ENCODE assay signal across 28 mouse cellular contexts in the genomic region with DNA sequence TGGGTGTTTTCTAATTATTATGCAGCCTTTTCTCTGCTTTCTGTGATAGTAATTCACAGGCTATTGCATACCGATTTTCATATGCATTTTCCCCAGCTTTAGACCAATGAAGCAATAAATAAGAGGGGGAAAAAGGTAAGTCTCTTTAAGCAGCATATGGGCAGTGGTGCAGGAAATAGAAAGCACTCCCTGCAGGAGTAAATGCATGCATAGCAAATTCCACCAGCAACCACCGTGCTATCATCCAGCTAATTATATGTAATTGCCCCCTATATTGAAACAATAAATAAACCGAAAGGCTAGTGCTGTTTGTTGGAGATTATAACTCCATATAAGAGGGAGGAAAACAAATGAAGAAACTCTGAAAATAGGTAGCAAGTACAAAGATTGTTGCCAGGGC.
DNase-seq lines count a peak whose midpoint lies in the region; ATAC-seq lines count a peak whose summit lies in the region.
"Had no signal": no experiment of that assay in that cellular context is flagged by ENCODE, and none has a peak within 500 bp of the region (broad histone marks: within the 10 kb centered on the region; RNA-seq: fewer than 3 reads in every experiment).

No protein-coding gene starts in this region.

- no peak overlapping the region for H3K27ac ChIP-seq in neural tube, embryonic 12.5 days
- H3K27ac ChIP-seq in neural tube, embryonic 14.5 days (ENCODE audit: low read depth, low read length) = no peak overlapping the region
- H3K27ac ChIP-seq: embryonic facial prominence, embryonic 13.5 days; embryonic facial prominence, embryonic 15.5 days; forebrain, embryonic 10.5 days; forebrain, embryonic 12.5 days had no signal

- H3K9me3 ChIP-seq in neural tube, embryonic 12.5 days = no peaks in the 10 kb centered on the region
- no peaks in the 10 kb centered on the region for H3K9me3 ChIP-seq in neural tube, embryonic 14.5 days (ENCODE audit: control insufficient read depth, low read length)
- H3K9me3 ChIP-seq: embryonic facial prominence, embryonic 13.5 days; embryonic facial prominence, embryonic 15.5 days; forebrain, embryonic 10.5 days; forebrain, embryonic 12.5 days had no signal

- intact Hi-C loops in left cerebral cortex, postnatal 10 days (cut with DNase I) = no loop called here

- H3K4me3 ChIP-seq in neural tube, embryonic 12.5 days = no peak overlapping the region
- H3K4me3 ChIP-seq in neural tube, embryonic 14.5 days (ENCODE audit: low read depth, low read length) = no peak overlapping the region
- H3K4me3 ChIP-seq: embryonic facial prominence, embryonic 13.5 days; embryonic facial prominence, embryonic 15.5 days; erythroblast, embryonic 14.5 days; forebrain, embryonic 10.5 days; forebrain, embryonic 12.5 days had no signal

- H3K4me2 ChIP-seq in neural tube, embryonic 12.5 days (replicated peaks) = no peak overlapping the region
- no peak overlapping the region for H3K4me2 ChIP-seq in neural tube, embryonic 14.5 days (ENCODE audit: low read depth, low read length)
- H3K4me2 ChIP-seq: embryonic facial prominence, embryonic 13.5 days; embryonic facial prominence, embryonic 15.5 days; forebrain, embryonic 12.5 days had no signal

- H3K9ac ChIP-seq in neural tube, embryonic 12.5 days = no peak overlapping the region
- no peak overlapping the region for H3K9ac ChIP-seq in neural tube, embryonic 14.5 days (replicated peaks; ENCODE audit: low read depth, low read length)
- H3K9ac ChIP-seq: embryonic facial prominence, embryonic 13.5 days; embryonic facial prominence, embryonic 15.5 days; forebrain, embryonic 12.5 days had no signal

- H3K27me3 ChIP-seq in neural tube, embryonic 12.5 days (replicated peaks) = no peaks in the 10 kb centered on the region
- H3K27me3 ChIP-seq in neural tube, embryonic 14.5 days (ENCODE audit: control insufficient read depth, insufficient read depth, low read length) = no peaks in the 10 kb centered on the region
- H3K27me3 ChIP-seq: CH12.LX; embryonic facial prominence, embryonic 13.5 days; embryonic facial prominence, embryonic 15.5 days; forebrain, embryonic 12.5 days had no signal

- H3K4me1 ChIP-seq in neural tube, embryonic 12.5 days = no peaks in the 10 kb centered on the region
- H3K4me1 ChIP-seq in neural tube, embryonic 14.5 days (ENCODE audit: control insufficient read depth, insufficient read depth, low read length) = no peaks in the 10 kb centered on the region
- H3K4me1 ChIP-seq: embryonic facial prominence, embryonic 13.5 days; embryonic facial prominence, embryonic 15.5 days; forebrain, embryonic 12.5 days had no signal

- WGBS in neural tube, embryonic 12.5 days = 47% methylated on average over 3 of the region's 3 CpGs
- WGBS in neural tube, embryonic 14.5 days = 33% methylated on average over 3 of the region's 3 CpGs

- peak; percentile 25; the same call in 1 of the 2 replicates for ATAC-seq in neural tube, embryonic 12.5 days (ENCODE audit: low FRiP score, low read depth)
- ATAC-seq in neural tube, embryonic 14.5 days (ENCODE audit: low read depth) = peak; percentile 56; the same call in 1 of the 2 replicates
- ATAC-seq: activated CD4-positive, CD25-positive, alpha-beta regulatory T cell, adult 4 months; CD4-positive, CD25-positive, alpha-beta regulatory T cell, adult 4 months; forebrain, embryonic 14.5 days; forebrain, embryonic 16.5 days; Patski had no signal

- no peaks in the 10 kb centered on the region for H3K36me3 ChIP-seq in neural tube, embryonic 12.5 days
- H3K36me3 ChIP-seq in neural tube, embryonic 14.5 days (ENCODE audit: control insufficient read depth, insufficient read depth, low read length) = no peaks in the 10 kb centered on the region
- H3K36me3 ChIP-seq: embryonic facial prominence, embryonic 13.5 days; embryonic facial prominence, embryonic 15.5 days; forebrain, embryonic 10.5 days; forebrain, embryonic 12.5 days; G1E had no signal

- DNase-seq in neural tube, embryonic 10.5 days (ENCODE audit: extremely low spot score, low spot score) = no peak
- DNase-seq in ovary, postnatal 36 days (ENCODE audit: low spot score) = no peak
- no peak for DNase-seq in left cerebral cortex, postnatal 10 days (ENCODE audit: extremely low spot score in 1 of 2, low spot score in 2 of 2)
- DNase-seq: adrenal gland, adult 8-10 months; adrenal gland, postnatal 14 days; adrenal gland, postnatal 36 days; B cell, adult 2 months; cerebellum, adult 11 months; cerebellum, adult 18-20 months; cerebellum, adult 8-10 months; cerebellum, adult 9-11 months; cerebellum, postnatal 14 days; cerebellum, postnatal 36 days; embryo, embryonic 11 days had no signal
